Mouse (Mus musculus) ES-E14 (cell line): Measurements from ENCODE around the gene Camk2n1. TPM values are rescaled to one million over a fixed set of nuclear protein-coding genes. Genes with fewer than 3 reads are reported as not detected.

Source experiments
- DNase-seq: peaks from one replicate; pipeline ENCODE4 v3.0.0-alpha.2; 2013; ENCODE audit warnings: low read depth, low spot score
- H3K27ac ChIP-seq: 2 replicates; pipeline ENCODE4 v1.5.1; 2012; ENCODE audit warnings: low read depth, mild to moderate bottlenecking, low read length, moderate library complexity, mixed read lengths; ENCODE audit not compliant: poor library complexity, insufficient read depth, severe bottlenecking
- H3K36me3 ChIP-seq: 2 replicates; pipeline ENCODE4 v1.6.1; 2012; ENCODE audit warnings: mild to moderate bottlenecking, low read length, moderate library complexity, mixed read lengths; ENCODE audit not compliant: control insufficient read depth, poor library complexity, insufficient read depth, severe bottlenecking
- H3K4me1 ChIP-seq, 2 experiments: fragments of 150-350 bp in 1 of 2; sonication (generic) in 1 of 2; 2 replicates each; pipeline ENCODE4 v1.6.1; 2012; ENCODE audit warnings: low read length in 2 of 2, mild to moderate bottlenecking in 1 of 2, mixed read lengths in 1 of 2; ENCODE audit not compliant: control insufficient read depth in 2 of 2, insufficient read depth in 2 of 2, poor library complexity in 1 of 2
- H3K4me3 ChIP-seq, 2 experiments: fragments of 150-350 bp in 1 of 2; sonication (generic) in 1 of 2; 2 replicates each; pipeline ENCODE4 v1.5.1; 2012; ENCODE audit warnings: low read length in 2 of 2, low read depth in 1 of 2, mild to moderate bottlenecking in 1 of 2, mixed read lengths in 1 of 2; ENCODE audit not compliant: insufficient read depth in 1 of 2, poor library complexity in 1 of 2, severe bottlenecking in 1 of 2
- H3K9ac ChIP-seq: 2 replicates; pipeline ENCODE4 v1.6.1; 2012; ENCODE audit warnings: low read depth, mild to moderate bottlenecking, low read length, mixed read lengths; ENCODE audit not compliant: poor library complexity, insufficient read depth, severe bottlenecking
- H3K9me3 ChIP-seq: fragments of 150-350 bp; sonication (generic); 2 replicates; pipeline ENCODE4 v1.6.1; 2012; ENCODE audit warnings: low read depth, mild to moderate bottlenecking, low read length; ENCODE audit not compliant: control insufficient read depth, insufficient read depth
- CHD2 ChIP-seq: IDR thresholded peaks from 2 replicates; pipeline ENCODE4 v1.6.1; 2014; ENCODE audit warnings: mild to moderate bottlenecking, low read depth, low read length, inconsistent platforms
- HCFC1 ChIP-seq: IDR thresholded peaks from 2 replicates; pipeline ENCODE4 v1.6.1; 2012; ENCODE audit warnings: low read length, inconsistent platforms, borderline replicate concordance; ENCODE audit not compliant: insufficient read depth
- MAFK ChIP-seq: IDR thresholded peaks from 2 replicates; pipeline ENCODE4 v1.6.1; 2014; ENCODE audit warnings: mild to moderate bottlenecking, low read depth, low read length, inconsistent platforms; ENCODE audit not compliant: insufficient read depth
- ZC3H11A ChIP-seq: IDR thresholded peaks from 2 replicates; pipeline ENCODE4 v1.6.1; 2012; ENCODE audit warnings: low read depth, mild to moderate bottlenecking, inconsistent platforms, low read length, borderline replicate concordance
- ZNF384 ChIP-seq: IDR thresholded peaks from 2 replicates; pipeline ENCODE4 v1.6.1; 2012; ENCODE audit warnings: low read depth, low read length, inconsistent platforms
- in situ Hi-C, 2 experiments: fragments of 600-800 bp; cut with MboI; formaldehyde crosslinking; loops; one replicate each; pipeline ENCODE4 v1.15.1; 2025; ENCODE audit warnings: low sequenced_read_pairs in 2 of 2, inconsistent platforms in 1 of 2; ENCODE audit not compliant: unreplicated experiment in 2 of 2
- total RNA-seq: library from RNA; depleted of rRNA; stranded (reverse); fragments of 300-350 nt; gene quantifications from 2 replicates; pipeline ENCODE4 v1.2.3, GENCODE M21; 2012

The Camk2n1 gene
- total RNA-seq, 1 experiment: 1.4 TPM

DNA sequence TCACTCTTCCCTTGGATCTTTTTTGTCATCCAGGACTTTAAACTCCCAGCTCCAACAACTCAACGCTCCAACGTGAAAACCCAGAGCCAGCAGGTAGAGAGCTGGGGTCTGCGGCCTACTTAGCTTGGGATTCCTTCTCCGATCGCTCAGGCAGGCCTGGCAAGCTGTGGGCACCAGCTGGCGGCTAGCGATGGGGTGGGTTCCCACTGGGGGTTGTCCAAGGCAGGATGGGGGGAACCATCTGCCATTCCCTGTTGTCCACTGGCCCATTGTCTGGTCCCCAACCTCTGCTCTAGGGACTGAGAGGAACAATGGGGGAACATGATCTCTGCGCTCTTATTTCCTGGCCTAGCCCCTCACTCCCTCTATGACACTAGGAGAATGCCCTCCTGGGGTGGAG lies 34.1 kb downstream of the Camk2n1 start:
- DNase-seq: no peak
- H3K27ac ChIP-seq: no peak overlapping the region
- no peak overlapping the region for H3K4me3 ChIP-seq
- peaks cover 0 to 6% of the 10 kb centered on the region in 2 experiments; a peak in 2 of 4 replicates for H3K4me1 ChIP-seq
- no peak overlapping the region for H3K9ac ChIP-seq
- in situ Hi-C loops: no loop called here
- TF ChIP-seq HCFC1: no peak
- no peak for TF ChIP-seq ZC3H11A
- no peak for TF ChIP-seq CHD2
- no peak for TF ChIP-seq ZNF384
- no peak for TF ChIP-seq MAFK
- H3K9me3 ChIP-seq: no peaks in the 10 kb centered on the region
- no peaks in the 10 kb centered on the region for H3K36me3 ChIP-seq

- in situ Hi-C loops: no loop called here
- Histone ChIP-seq H3K4me1 (peaks cover 2 to 14% of the 10 kb centered on the region in 2 experiments; a peak in 3 of 4 replicates), H3K9me3 (no peaks in the 10 kb centered on the region), H3K36me3 (no peaks in the 10 kb centered on the region), H3K27ac (no peak overlapping the region), H3K9ac (no peak overlapping the region), H3K4me3 (no peak overlapping the region)
- no peak for DNase-seq
- no peak for TF ChIP-seq CHD2
- TF ChIP-seq ZNF384: no peak
- TF ChIP-seq HCFC1: no peak
- no peak for TF ChIP-seq MAFK
- no peak for TF ChIP-seq ZC3H11A
Observed at GRCm38 (mm10) chr4:138491088-138491487, 37.0 kb downstream of the Camk2n1 start.

GRCm38 (mm10) chr4:138493161-138494001 lies 39.3 kb downstream of the Camk2n1 start:
- Histone ChIP-seq H3K27ac (no peak overlapping the region), H3K36me3 (no peaks in the 10 kb centered on the region), H3K4me3 (no peak overlapping the region), H3K9ac (no peak overlapping the region), H3K9me3 (no peaks in the 10 kb centered on the region), H3K4me1 (peaks cover 15 to 28% of the 10 kb centered on the region in 2 experiments)
- in situ Hi-C loops: no loop called here
- no peak for DNase-seq
- TF ChIP-seq HCFC1 (no peak), ZC3H11A (no peak), ZNF384 (no peak), CHD2 (no peak), MAFK (no peak)

GRCm38 (mm10) chr4:138494905-138495304 lies 40.8 kb downstream of the Camk2n1 start:
- in situ Hi-C loops: no loop called here
- no peaks in the 10 kb centered on the region for H3K36me3 ChIP-seq
- H3K4me1 ChIP-seq: peaks cover 17 to 27% of the 10 kb centered on the region in 2 experiments
- H3K9ac ChIP-seq: no peak overlapping the region
- no peak overlapping the region for H3K4me3 ChIP-seq
- no peaks in the 10 kb centered on the region for H3K9me3 ChIP-seq
- no peak for DNase-seq
- TF ChIP-seq HCFC1 (no peak), CHD2 (no peak), ZNF384 (no peak), ZC3H11A (no peak), MAFK (no peak)
- H3K27ac ChIP-seq: no peak overlapping the region
